Mouse (Mus musculus) cerebellum, adult (tissue): ENCODE results near the gene Olfr94.
"Not testable (repeated sequence)": the region's sequence is repeated elsewhere in the genome, so short reads cannot be mapped to it uniquely, and the experiment has no call there.

Source experiments
- ATAC-seq: cut with Nextera tagmentation; 2 replicates; pipeline ENCODE4 v1.9.2; 2017; ENCODE audit warnings: mild to moderate bottlenecking, moderate library complexity, mixed read lengths; ENCODE audit not compliant: insufficient number of reproducible peaks, low FRiP score, low TSS enrichment

The Olfr94 gene

DNA sequence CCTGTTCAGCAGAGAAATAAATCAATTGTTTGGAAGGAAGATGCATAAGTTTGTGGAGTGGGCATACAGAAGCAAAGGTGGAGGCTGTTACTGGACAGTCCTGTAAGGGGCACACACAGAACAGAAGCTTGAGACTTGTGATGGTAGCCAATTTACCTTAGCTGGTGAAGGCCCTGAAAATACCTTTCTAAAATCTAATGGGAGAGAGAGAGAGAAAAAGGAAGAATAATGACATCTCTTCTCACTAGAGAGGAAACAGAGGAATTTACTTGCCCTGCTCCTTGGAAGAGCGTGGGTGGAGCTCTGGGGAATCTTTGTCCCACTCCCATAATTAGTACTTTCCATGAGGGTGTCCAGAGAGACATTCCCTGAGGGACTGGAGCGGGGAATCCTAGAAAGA is at the start of gene Olfr94:
Gene Olfr94 (minus strand): TSS at position 101 of the 400 bp plus-strand sequence.
- no peak for ATAC-seq

- ATAC-seq, result no peak
These were observed 49.8 kb upstream of the Olfr94 start for GRCm38 (mm10) chr17:37250544-37250943.

DNA sequence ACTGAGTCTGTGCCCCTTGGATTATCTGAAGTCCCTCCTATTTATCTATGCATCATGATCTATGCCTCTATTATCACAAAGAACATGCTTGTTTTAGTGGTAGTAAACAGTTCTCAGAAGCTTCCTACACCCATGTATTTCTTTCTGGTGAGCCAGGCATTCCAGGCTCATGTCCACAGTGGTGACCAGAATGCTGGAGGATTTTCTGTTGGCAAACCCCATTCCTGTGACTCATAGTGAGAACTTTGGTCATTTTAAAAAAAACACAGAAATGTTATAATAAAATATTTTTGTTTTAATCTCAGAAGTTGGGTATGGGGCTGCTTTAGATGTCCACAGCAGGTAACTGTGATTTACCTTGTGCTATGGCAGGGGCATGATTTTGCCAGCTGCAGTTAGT is 48.7 kb upstream of the Olfr94 start:
- no peak for ATAC-seq

GRCm38 (mm10) chr17:37246715-37247114 is 45.9 kb upstream of the Olfr94 start:
- ATAC-seq, result no peak

GRCm38 (mm10) chr17:37242198-37242597 is 41.4 kb upstream of the Olfr94 start:
- ATAC-seq, result no peak

DNA sequence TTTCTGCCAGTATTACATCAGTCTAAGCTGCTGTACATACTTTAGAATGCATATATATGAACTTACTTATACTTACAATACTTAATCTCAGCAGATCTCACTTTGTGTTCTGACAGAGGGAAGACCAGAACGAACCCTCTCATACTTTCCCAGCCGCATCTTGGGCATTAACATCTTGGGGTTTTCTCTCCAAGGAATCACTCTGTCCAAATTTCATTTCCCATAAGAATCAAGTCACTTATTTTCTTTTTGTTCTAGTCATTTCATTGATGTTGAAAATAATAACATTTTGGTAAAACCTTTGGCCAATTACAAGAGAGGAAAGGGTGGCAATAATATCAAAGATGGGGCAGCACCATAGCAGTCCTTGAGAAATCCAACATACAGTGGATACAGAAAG is 36.4 kb upstream of the Olfr94 start, which contains the start of gene Olfr97:
Gene Olfr97 (minus strand): TSS at position 101 of the 400 bp plus-strand sequence.
- not testable (repeated sequence) for ATAC-seq

DNA sequence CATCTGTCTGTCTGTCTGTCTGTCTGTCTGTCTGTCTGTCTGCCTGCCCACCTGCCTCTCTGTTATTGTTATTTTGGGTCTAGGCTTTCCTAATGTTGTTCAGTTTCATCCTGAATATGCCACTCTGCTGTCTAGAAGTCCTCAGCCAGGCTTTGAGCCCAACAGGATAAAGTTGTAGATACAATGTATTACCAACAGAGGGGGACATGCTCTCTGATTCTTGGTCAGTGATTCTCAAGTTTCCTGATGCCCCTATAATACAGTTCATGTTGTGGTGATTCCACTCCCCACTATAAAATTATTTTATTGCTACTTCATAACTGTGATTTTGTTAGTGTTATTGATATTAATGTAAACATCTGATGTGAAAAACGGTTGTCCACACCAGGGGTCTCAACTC is 21.1 kb upstream of the Olfr94 start:
- ATAC-seq, result no peak

DNA sequence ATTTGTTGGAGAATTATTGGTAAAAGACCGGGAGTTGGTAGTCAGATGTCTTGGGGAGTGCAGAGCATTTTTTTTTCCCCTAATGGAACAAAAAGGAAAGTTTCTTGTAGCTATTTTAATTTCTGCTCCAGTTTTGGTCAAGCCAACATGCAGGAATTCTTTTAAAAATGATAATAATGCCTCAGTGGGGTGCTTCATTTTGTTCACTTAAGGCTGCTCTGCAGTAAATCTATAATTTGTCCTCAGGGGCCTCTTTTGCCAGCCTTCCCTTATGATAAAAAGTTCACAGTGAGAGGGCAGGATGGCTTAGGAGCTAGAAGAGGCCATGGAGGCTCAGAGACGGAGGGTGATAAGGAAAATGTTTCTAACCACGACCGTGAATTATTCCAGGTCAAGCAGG is 19.1 kb upstream of the Olfr94 start, which contains the start of gene Olfr96:
Gene Olfr96 (plus strand): TSS at position 301 of the 400 bp plus-strand sequence.
- ATAC-seq, result no peak

- no peak for ATAC-seq
These were observed 17.7 kb upstream of the Olfr94 start for GRCm38 (mm10) chr17:37218486-37218885.

- no peak for ATAC-seq
These were observed 12.2 kb upstream of the Olfr94 start, which contains the start of gene Olfr95 for GRCm38 (mm10) chr17:37213018-37213417. Olfr95 (minus strand) TSS chr17:37213118.

DNA sequence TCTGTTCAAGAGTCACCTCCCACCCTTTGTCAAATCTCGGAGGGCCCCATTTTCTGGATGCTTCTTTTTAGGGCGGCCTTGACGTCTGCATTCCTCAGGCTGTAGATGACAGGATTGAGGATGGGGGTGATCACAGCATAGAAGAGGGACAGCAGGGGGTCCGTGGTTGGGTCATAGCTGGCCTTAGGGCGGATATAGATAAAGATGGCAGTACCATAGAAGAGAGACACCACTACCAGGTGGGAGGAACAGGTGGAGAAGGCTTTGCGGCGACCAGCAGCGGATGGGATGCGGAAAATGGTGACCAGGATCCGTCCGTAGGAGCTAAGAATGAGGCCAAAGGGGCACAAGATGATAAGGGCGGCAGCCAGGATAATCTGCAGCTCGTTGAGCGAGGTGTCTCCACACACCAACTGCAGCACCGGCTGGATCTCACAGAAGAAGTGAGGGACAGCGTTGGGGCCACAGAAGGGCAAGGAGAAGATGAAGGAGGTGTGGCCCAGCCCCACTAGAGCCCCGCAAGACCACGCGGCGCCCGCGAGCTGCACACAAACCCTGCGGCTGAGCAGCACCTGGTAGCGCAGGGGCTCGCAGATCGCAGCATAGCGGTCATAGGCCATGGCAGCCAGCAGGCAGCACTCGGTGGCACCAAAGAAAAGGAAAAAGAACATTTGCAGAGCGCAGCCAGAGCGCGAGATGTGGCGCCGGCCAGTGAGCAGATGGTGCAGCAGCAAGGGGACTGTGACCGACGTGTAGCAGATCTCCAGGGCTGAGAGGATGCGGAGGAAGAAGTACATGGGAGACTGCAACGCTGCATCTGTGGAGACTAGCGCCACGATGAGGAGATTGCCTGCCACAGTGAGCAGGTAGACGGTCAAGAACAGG is 10.3 kb upstream of the Olfr94 start:
- ATAC-seq, result 0 out of 2 replicates have a peak, but pooled peaks have one; percentile 36

DNA sequence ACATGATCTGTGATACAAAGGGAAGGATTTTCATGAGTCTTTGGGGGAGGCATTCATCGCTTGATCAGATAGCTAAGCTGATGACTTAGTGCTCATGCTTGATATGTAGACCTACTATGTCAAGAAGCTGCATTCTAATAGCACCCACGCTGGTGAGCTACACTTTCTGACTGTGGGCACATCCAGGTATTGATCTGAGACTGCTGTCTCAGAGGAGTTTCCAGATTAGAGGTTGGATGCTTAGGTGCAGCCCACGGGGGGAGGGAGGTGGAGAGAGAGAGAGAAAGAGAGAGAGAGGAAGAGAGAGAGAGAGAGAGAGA is 3.1 kb upstream of the Olfr94 start:
- no peak for ATAC-seq

GRCm38 (mm10) chr17:37203206-37203916 is 2.6 kb upstream of the Olfr94 start:
- no peak; the same call in 1 of the 2 replicates for ATAC-seq

DNA sequence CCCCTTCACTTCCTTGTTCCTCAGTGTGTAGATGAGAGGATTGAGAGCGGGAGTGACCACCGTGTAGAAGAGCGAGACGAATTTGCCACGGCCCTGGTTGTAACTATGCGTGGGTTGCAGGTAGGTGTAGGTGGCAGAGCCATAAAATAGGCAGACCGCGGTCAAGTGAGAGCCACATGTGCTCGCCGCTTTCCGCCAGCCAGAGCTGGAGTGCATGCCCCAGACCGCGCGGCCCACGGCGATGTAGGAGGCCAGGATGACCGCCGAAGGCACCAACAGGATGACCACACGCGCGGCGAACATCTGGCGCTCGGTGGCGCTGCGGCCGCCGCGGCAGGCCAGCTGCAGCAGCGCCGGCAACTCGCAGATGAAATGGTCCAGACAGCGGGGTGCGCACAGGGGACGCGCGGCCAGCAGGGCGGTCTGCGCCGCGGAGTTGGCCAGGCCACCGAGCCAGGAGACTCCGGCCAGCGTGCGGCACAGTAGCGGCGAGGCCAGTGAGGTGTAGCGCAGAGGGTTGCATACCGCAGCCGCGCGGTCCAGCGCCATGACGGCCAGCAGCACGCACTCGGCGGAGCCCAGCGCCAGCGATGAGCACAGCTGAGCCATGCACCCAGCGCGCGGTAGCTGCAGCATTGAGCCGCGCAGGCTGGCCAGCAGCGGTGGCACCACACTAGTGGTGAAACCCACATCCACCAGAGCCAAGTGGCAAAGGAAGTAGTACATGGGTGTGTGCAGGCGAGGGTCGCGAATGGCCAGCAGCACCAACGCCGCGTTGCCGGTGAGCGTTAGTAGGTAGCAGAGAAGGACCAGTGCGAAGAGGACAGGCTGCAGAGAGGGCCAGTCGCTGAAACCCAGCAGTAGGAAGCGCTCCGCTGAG is 3.7 kb downstream of the Olfr94 start:
- no peak for ATAC-seq

GRCm38 (mm10) chr17:37194782-37195181 is 6.0 kb downstream of the Olfr94 start:
- no peak for ATAC-seq

- no peak for ATAC-seq
These were observed 7.1 kb downstream of the Olfr94 start, which contains the start of gene Ubd for GRCm38 (mm10) chr17:37193656-37194055. Ubd (plus strand) TSS chr17:37193892.

DNA sequence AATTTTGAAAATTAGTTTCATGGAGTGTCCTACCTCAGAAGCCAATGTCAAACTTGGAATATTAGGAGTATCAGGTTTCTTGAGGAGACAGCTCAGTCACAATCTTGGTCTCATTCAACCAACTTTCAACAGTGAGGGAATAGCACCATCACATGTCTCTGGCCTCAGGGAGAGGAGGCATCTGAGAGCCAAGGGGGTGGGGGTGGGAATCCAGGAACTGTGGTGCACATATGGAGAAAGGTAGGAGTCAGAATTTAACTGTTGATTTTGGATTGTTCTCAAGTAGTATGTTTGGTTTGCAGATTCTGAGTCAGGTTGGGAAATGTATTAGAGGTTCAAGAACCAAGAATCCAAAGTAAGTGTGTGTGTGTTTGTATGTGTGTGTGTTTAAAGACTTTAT is 7.8 kb downstream of the Olfr94 start:
- no peak for ATAC-seq

DNA sequence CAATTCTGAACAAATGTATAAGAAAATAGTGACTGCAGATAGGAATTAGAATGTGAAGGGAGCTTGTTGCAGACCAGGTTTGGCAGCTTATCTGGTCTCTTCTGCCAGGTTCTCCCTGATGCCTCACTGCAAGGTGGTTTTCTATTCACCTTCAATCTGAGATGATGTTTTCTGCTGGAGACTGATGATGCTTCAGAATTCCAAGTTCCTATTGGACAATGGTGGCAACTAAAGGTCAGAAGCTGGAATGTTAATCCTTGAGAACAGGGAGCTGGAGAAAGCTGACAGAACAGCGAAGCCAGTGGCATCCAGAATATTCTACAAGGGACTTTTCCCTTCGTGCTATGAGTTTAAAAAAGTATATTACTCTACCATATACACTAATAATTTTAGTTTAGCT is 10.1 kb downstream of the Olfr94 start:
- ATAC-seq, result no peak

DNA sequence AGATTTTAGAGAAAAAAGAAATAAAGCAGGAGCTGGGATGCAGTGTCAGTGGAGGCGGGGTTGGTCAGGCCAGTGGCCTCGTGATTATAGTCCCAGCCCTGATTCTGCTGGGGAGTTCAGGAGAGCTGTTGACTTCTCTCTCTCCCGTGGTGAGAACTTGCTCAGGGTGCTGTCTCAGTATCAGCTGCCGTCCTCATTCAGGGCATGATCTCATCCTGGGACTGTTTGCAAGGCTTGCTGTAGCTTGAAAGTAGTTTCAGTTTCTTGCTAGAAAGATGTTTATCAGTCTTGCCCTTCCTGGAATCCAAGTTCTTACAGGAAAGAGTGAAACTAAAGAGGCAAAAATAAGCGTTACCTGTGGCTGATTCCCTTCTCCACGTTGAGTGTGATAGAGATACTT is 15.3 kb downstream of the Olfr94 start:
- no peak for ATAC-seq

DNA sequence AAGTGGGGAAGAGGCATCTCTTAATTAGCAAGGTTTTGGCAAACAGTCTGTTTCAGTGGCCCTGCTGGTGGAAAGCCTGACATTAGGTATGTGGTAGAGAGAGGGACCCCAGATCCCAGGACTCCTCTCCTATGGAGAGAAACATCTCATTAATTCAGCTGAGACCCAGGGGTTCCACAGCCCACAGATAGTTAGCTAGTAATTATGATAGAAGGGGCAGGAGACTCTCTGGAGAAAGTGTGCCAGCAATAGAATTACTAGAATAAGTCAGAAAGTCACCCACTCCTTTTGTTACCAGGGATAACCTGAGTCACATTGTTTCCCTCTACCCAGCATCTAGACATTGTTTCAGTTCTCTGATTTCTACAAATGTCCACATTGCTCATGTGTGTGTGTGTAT is 39.4 kb downstream of the Olfr94 start, which contains the start of gene Olfr93:
Gene Olfr93 (minus strand): TSS at position 101 of the 400 bp plus-strand sequence.
- ATAC-seq, result no peak
